In the genomic region with DNA sequence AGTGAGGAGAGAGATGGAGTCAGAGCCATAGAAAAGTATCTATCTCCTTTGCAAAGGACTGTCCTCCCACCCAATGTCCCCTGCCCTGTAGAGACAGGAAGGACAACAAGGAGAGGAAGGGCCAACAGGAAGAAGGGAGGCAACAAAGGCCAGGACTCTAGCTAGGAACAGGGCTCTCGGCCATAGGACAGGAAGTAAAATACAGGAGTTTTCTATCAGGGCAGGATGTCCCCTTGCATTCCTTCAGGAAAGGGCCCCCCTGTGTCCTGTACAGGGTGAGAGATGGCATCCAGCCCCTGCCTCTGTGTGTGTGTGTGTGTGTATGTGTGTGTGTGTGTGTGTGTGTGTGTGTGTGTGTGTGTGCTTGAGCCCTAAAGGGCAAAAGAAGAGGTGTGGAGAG, we compare ENCODE assay signal across 13 mouse cellular contexts.
DNase-seq lines count a peak whose midpoint lies in the region; ATAC-seq and TF ChIP-seq lines count a peak whose summit lies in the region.
"Had no signal": no experiment of that assay in that cellular context is flagged by ENCODE, and none has a peak within 500 bp of the region (broad histone marks: within the 10 kb centered on the region; RNA-seq: fewer than 3 reads in every experiment).

No protein-coding gene starts in this region.

- peak overlapping the region; percentile 37 for H3K9ac ChIP-seq in MEL (ENCODE audit: control insufficient read depth, low read depth, low read length, poor library complexity, severe bottlenecking)
- H3K9ac ChIP-seq in heart, postnatal 0 days (replicated peaks; ENCODE audit: low read depth, low read length): no peak overlapping the region
- no peak overlapping the region for H3K9ac ChIP-seq in liver, embryonic 15.5 days
- H3K9ac ChIP-seq: limb, embryonic 12.5 days had no signal

- no peak for TF ChIP-seq POLR2A in MEL (IDR thresholded peaks at IDR 0.05; ENCODE audit: control insufficient read depth in 1 of 2, insufficient read depth in 1 of 2, low read depth in 1 of 2, low read length in 2 of 2, poor library complexity in 1 of 2)

- H3K27ac ChIP-seq in MEL (ENCODE audit: control insufficient read depth, low read depth, low read length): peak overlapping the region; percentile 68
- peak overlapping the region; percentile 65 for H3K27ac ChIP-seq in heart, postnatal 0 days (ENCODE audit: low read depth)
- no peak overlapping the region for H3K27ac ChIP-seq in liver, embryonic 15.5 days (replicated peaks)
- H3K27ac ChIP-seq: hindbrain, postnatal 0 days; limb, embryonic 12.5 days had no signal

- peak; percentile 78 for ATAC-seq in heart, postnatal 0 days (ENCODE audit: insufficient read depth, low read depth)
- peak; percentile 52 for ATAC-seq in liver, embryonic 15.5 days (ENCODE audit: insufficient read depth)
- ATAC-seq: hindbrain, postnatal 0 days had no signal

- no peak for TF ChIP-seq RAD21 in MEL (IDR thresholded peaks at IDR 0.05; ENCODE audit: low read depth, low read length)

- TF ChIP-seq EP300 in MEL (IDR thresholded peaks at IDR 0.05; ENCODE audit: low read depth in 1 of 2, low read length in 2 of 2): no peak
- peak; percentile 75; the same call in 1 of the 2 replicates for TF ChIP-seq EP300 in heart, postnatal 0 days (IDR thresholded peaks at IDR 0.05; ENCODE audit: low read depth)

- H3K27me3 ChIP-seq in MEL (ENCODE audit: control insufficient read depth in 1 of 2, insufficient read depth in 2 of 2, low read length in 2 of 2): no peaks in the 10 kb centered on the region
- no peaks in the 10 kb centered on the region for H3K27me3 ChIP-seq in heart, postnatal 0 days (ENCODE audit: control insufficient read depth, insufficient read depth, low read length)
- H3K27me3 ChIP-seq in liver, embryonic 15.5 days: no peaks in the 10 kb centered on the region
- H3K27me3 ChIP-seq: limb, embryonic 12.5 days had no signal

- H3K4me1 ChIP-seq in MEL (ENCODE audit: control insufficient read depth in 1 of 2, insufficient read depth in 2 of 2, low read length in 2 of 2): peaks cover 0 to 21% of the 10 kb centered on the region in 2 experiments; a peak in 2 of 4 replicates
- no peaks in the 10 kb centered on the region for H3K4me1 ChIP-seq in heart, postnatal 0 days (ENCODE audit: control insufficient read depth, insufficient read depth)
- no peaks in the 10 kb centered on the region for H3K4me1 ChIP-seq in liver, embryonic 15.5 days (replicated peaks)
- H3K4me1 ChIP-seq: limb, embryonic 12.5 days had no signal

- TF ChIP-seq CTCF in MEL (IDR thresholded peaks at IDR 0.05 in 2 of 3, conservative IDR thresholded peaks at IDR 0.05 in 1 of 3; ENCODE audit: control insufficient read depth in 1 of 3, insufficient read depth in 1 of 3, low read depth in 2 of 3, low read length in 3 of 3, poor library complexity in 1 of 3, severe bottlenecking in 1 of 3): no peak
- TF ChIP-seq CTCF in heart, postnatal 0 days (IDR thresholded peaks at IDR 0.05; ENCODE audit: low read depth): no peak

- intact Hi-C loops in gastrocnemius, postnatal 14 days (cut with DNase I; ENCODE audit: low total_unique reads): no loop called here

- H3K9me3 ChIP-seq in MEL (replicated peaks; ENCODE audit: insufficient read depth, low read length): no peaks in the 10 kb centered on the region
- no peaks in the 10 kb centered on the region for H3K9me3 ChIP-seq in heart, postnatal 0 days (replicated peaks; ENCODE audit: control insufficient read depth, low read length)
- no peaks in the 10 kb centered on the region for H3K9me3 ChIP-seq in liver, embryonic 15.5 days (replicated peaks)
- H3K9me3 ChIP-seq: limb, embryonic 12.5 days had no signal

- no peaks in the 10 kb centered on the region for H3K79me2 ChIP-seq in MEL (ENCODE audit: control insufficient read depth, insufficient read depth, low read length, poor library complexity)

- no peak overlapping the region for H3K4me2 ChIP-seq in heart, postnatal 0 days (ENCODE audit: low read depth, low read length)
- no peak overlapping the region for H3K4me2 ChIP-seq in liver, embryonic 15.5 days
- H3K4me2 ChIP-seq: limb, embryonic 12.5 days; midbrain, embryonic 11.5 days had no signal

- WGBS in heart, postnatal 0 days: 63% methylated on average over 1 of the region's 1 CpGs
- WGBS in liver, embryonic 15.5 days (ENCODE audit: insufficient replicate concordance): 67% methylated on average over 1 of the region's 1 CpGs

- H3K36me3 ChIP-seq in MEL (ENCODE audit: control insufficient read depth in 1 of 2, insufficient read depth in 2 of 2, low read length in 2 of 2): peaks cover 0 to 8% of the 10 kb centered on the region in 2 experiments; a peak in 2 of 4 replicates
- H3K36me3 ChIP-seq in heart, postnatal 0 days (replicated peaks; ENCODE audit: control insufficient read depth, insufficient read depth, low read length): no peaks in the 10 kb centered on the region
- H3K36me3 ChIP-seq in liver, embryonic 15.5 days (replicated peaks): no peaks in the 10 kb centered on the region
- H3K36me3 ChIP-seq: limb, embryonic 12.5 days had no signal

- no peak overlapping the region for H3K4me3 ChIP-seq in MEL (ENCODE audit: control insufficient read depth in 1 of 2, insufficient read depth in 1 of 2, low read depth in 2 of 2, low read length in 2 of 2)
- no peak overlapping the region for H3K4me3 ChIP-seq in heart, postnatal 0 days (ENCODE audit: low read depth, low read length)
- H3K4me3 ChIP-seq in liver, embryonic 15.5 days (replicated peaks): no peak overlapping the region
- H3K4me3 ChIP-seq: limb, embryonic 12.5 days had no signal

- DNase-seq in adrenal gland, adult 8-10 months: peak; percentile 12
- DNase-seq in adrenal gland, postnatal 4 days (ENCODE audit: low spot score in 2 of 2): no peak
- DNase-seq in MEL (ENCODE audit: low read depth, low spot score): no peak
- DNase-seq in heart, postnatal 0 days (ENCODE audit: low spot score): peak; percentile 46
- DNase-seq in cerebellum, postnatal 4 days (ENCODE audit: low spot score in 2 of 2): no peak
- DNase-seq in gastrocnemius, postnatal 14 days: no peak
- no peak for DNase-seq in gastrocnemius, postnatal 4 days (ENCODE audit: low spot score in 2 of 2)
- DNase-seq: spleen, adult 18-20 months; thymus, adult 18-20 months had no signal

TF ChIP-seq in MEL, 35 proteins besides CTCF, POLR2A, EP300 and RAD21:
- no peak for TF ChIP-seq ETS1 (IDR thresholded peaks at IDR 0.05; ENCODE audit: low read depth, low read length)
- TF ChIP-seq MYC (IDR thresholded peaks at IDR 0.05; ENCODE audit: low read depth, low read length): no peak
- no peak for TF ChIP-seq MYB (IDR thresholded peaks at IDR 0.05; ENCODE audit: low read depth, low read length)
- TF ChIP-seq UBTF (IDR thresholded peaks at IDR 0.05; ENCODE audit: borderline replicate concordance, insufficient read depth, low read depth, low read length): no peak
- TF ChIP-seq GABPA (IDR thresholded peaks at IDR 0.05; ENCODE audit: low read depth, low read length): no peak
- TF ChIP-seq USF2 (IDR thresholded peaks at IDR 0.05; ENCODE audit: borderline replicate concordance in 1 of 2, insufficient read depth in 1 of 2, low read depth in 1 of 2, low read length in 2 of 2): no peak
- no peak for TF ChIP-seq RCOR1 (IDR thresholded peaks at IDR 0.05; ENCODE audit: low read depth, low read length)
- no peak for TF ChIP-seq TBP (IDR thresholded peaks at IDR 0.05; ENCODE audit: low read depth, low read length)
- no peak for TF ChIP-seq MAX (IDR thresholded peaks at IDR 0.05; ENCODE audit: low read length)
- TF ChIP-seq MAFK (IDR thresholded peaks at IDR 0.05; ENCODE audit: borderline replicate concordance, low read depth, low read length): no peak
- TF ChIP-seq MAZ (IDR thresholded peaks at IDR 0.05; ENCODE audit: low read depth, low read length): no peak
- no peak for TF ChIP-seq ELF1 (IDR thresholded peaks at IDR 0.05; ENCODE audit: low read depth, low read length)
- TF ChIP-seq BHLHE40 (IDR thresholded peaks at IDR 0.05; ENCODE audit: borderline replicate concordance, low read depth, low read length): no peak
- TF ChIP-seq CHD2 (IDR thresholded peaks at IDR 0.05; ENCODE audit: low read length): no peak
- no peak for TF ChIP-seq POLR2AphosphoS2 (IDR thresholded peaks at IDR 0.05; ENCODE audit: low read length)
- no peak for TF ChIP-seq HCFC1 (IDR thresholded peaks at IDR 0.05; ENCODE audit: low read depth, low read length)
- no peak for TF ChIP-seq TCF12 (IDR thresholded peaks at IDR 0.05; ENCODE audit: low read depth, low read length)
- TF ChIP-seq SMC3 (IDR thresholded peaks at IDR 0.05; ENCODE audit: low read depth, low read length): no peak
TF ChIP-seq in MEL: peak in this region for 0.

Comparison
In these comparisons a context has a peak if more than half of its experiments do, and no peak if none do; other contexts are left out.
1. DNase-seq: peak in adrenal gland, adult 8-10 months (single experiment) and heart, postnatal 0 days (single experiment); none in adrenal gland, postnatal 4 days (0 of 2), MEL (single experiment), cerebellum, postnatal 4 days (0 of 2), gastrocnemius, postnatal 14 days (single experiment) and gastrocnemius, postnatal 4 days (0 of 2).